Mouse (Mus musculus) forebrain, postnatal 0 days (tissue): ENCODE results near the gene Ldlrad3. TPM values are rescaled to one million over a fixed set of nuclear protein-coding genes. Genes with fewer than 3 reads are reported as not detected.

Source experiments
- ATAC-seq: fragments of 200-750 bp; cut with Nextera tagmentation; 2 replicates; pipeline ENCODE4 v1.8.0; 2017; ENCODE audit warnings: mild to moderate bottlenecking, moderate library complexity
- DNase-seq: peaks from one replicate; pipeline ENCODE4 v3.0.0-alpha.2; 2015
- H3K27ac ChIP-seq: fragments of 300-500 bp; sonication (generic); 2 replicates; pipeline ENCODE4 v1.5.1; 2014; ENCODE audit warnings: low read depth, mild to moderate bottlenecking, antibody characterized with exemption, low read length, moderate library complexity, mixed read lengths
- H3K27me3 ChIP-seq: fragments of 300-500 bp; sonication (generic); 2 replicates; pipeline ENCODE4 v1.6.1; 2014; ENCODE audit warnings: mild to moderate bottlenecking, low read length, mixed read lengths; ENCODE audit not compliant: insufficient read depth
- H3K36me3 ChIP-seq: fragments of 300-500 bp; sonication (generic); 2 replicates; pipeline ENCODE4 v1.6.1; 2014; ENCODE audit warnings: mild to moderate bottlenecking, moderate library complexity; ENCODE audit not compliant: insufficient read depth
- H3K4me1 ChIP-seq: fragments of 300-500 bp; sonication (generic); 2 replicates; pipeline ENCODE4 v1.6.1; 2014; ENCODE audit warnings: antibody characterized with exemption; ENCODE audit not compliant: insufficient read depth
- H3K4me2 ChIP-seq: fragments of 300-500 bp; sonication (generic); 2 replicates; pipeline ENCODE4 v1.6.1; 2014; ENCODE audit warnings: low read depth, mild to moderate bottlenecking, moderate library complexity
- H3K4me3 ChIP-seq: fragments of 300-500 bp; sonication (generic); 2 replicates; pipeline ENCODE4 v1.5.1; 2014; ENCODE audit warnings: low read depth, low read length, mixed read lengths
- H3K9ac ChIP-seq: fragments of 300-500 bp; sonication (generic); 2 replicates; pipeline ENCODE4 v1.6.1; 2014; ENCODE audit warnings: mild to moderate bottlenecking
- H3K9me3 ChIP-seq: fragments of 300-500 bp; sonication (generic); 2 replicates; pipeline ENCODE4 v1.6.1; 2016; ENCODE audit warnings: low read length
- CTCF ChIP-seq: sonication (generic); IDR thresholded peaks from 2 replicates; pipeline ENCODE4 v1.5.1; 2016; ENCODE audit warnings: antibody characterized with exemption, control low read depth, low read depth
- WGBS: fragments of 180-500 bp; shearing (Covaris S2); extraction: QIAGEN DNeasy Blood & Tissue Kit; methylation state at CpG from one replicate; pipeline ENCODE4 v1.1.7; 2014; 5-methylcytosine and 5-hydroxymethylcytosine counted together
- polyA plus RNA-seq: library from polyadenylated mRNA; unstranded; fragments of >200 nt; fragmentation: Nextera tagmentation; extraction: Ambion mirVana; gene quantifications from 2 replicates; pipeline ENCODE4 v1.2.1, GENCODE M21; 2015
- total RNA-seq: library from RNA; depleted of rRNA; stranded (reverse); fragments of >200 nt; gene quantifications from 2 replicates; pipeline ENCODE4 v1.2.3, GENCODE M21; 2014; rRNA removed

Ldlrad3 gene
- total RNA-seq = 20.9 and 23.4 TPM in 2 replicates
- 14.5 and 20.9 TPM in 2 replicates for polyA plus RNA-seq

- peak; percentile 67 for DNase-seq
- no peaks in the 10 kb centered on the region for H3K36me3 ChIP-seq
- peak; percentile 92 for ATAC-seq
- 1% methylated on average over 59 of the region's 77 CpGs for WGBS
- peak within 1 kb of the TSS; percentile 84 for H3K4me2 ChIP-seq
- peaks cover 11% of the 10 kb centered on the region for H3K4me1 ChIP-seq
- no peak for TF ChIP-seq CTCF
- peak within 1 kb of the TSS; percentile 75 for H3K27ac ChIP-seq
- peak within 1 kb of the TSS; percentile 73 for H3K4me3 ChIP-seq
- no peaks in the 10 kb centered on the region for H3K9me3 ChIP-seq
- no peaks in the 10 kb centered on the region for H3K27me3 ChIP-seq
- peak within 1 kb of the TSS; percentile 75 for H3K9ac ChIP-seq
Measured at GRCm38 (mm10) chr2:102185951-102186561, at the start of gene Ldlrad3. Gene Ldlrad3, minus strand, starts transcription at chr2:102186385.

DNA sequence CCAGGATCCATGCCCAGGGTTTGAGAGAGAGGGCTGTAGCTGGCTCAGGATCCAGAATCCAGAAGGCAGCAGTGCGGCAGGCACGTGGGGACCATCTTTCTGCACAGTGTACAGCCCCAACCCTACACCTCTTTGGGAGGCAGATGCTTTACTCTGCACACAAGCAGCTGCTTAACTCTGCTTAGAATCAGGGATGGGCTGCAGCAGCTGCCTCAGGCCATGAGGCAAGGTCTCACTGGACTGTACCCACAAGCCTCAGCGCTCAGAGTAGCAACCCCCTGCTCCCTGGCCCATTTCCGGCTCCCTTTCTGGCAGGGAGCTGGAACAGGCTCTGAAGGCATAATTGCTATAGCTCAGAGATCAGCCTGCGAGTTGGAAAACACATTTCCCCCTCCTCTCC is 45.3 kb upstream of the Ldlrad3 start:
- Histone ChIP-seq H3K27me3 (no peaks in the 10 kb centered on the region), H3K9me3 (no peaks in the 10 kb centered on the region), H3K4me3 (no peak overlapping the region), H3K4me2 (no peak overlapping the region), H3K9ac (no peak overlapping the region), H3K27ac (no peak overlapping the region), H3K4me1 (peaks cover 9% of the 10 kb centered on the region; the same call in 1 of the 2 replicates), H3K36me3 (no peaks in the 10 kb centered on the region)
- 27% methylated on average over 5 of the region's 5 CpGs for WGBS
- DNase-seq (peak; percentile 57), ATAC-seq (peak; percentile 93)
- TF ChIP-seq CTCF = no peak

GRCm38 (mm10) chr2:102229126-102229525 is 42.9 kb upstream of the Ldlrad3 start:
- no peak overlapping the region for H3K27ac ChIP-seq
- no peaks in the 10 kb centered on the region for H3K36me3 ChIP-seq
- DNase-seq (no peak), ATAC-seq (no peak)
- no peak overlapping the region for H3K4me2 ChIP-seq
- H3K4me3 ChIP-seq = no peak overlapping the region
- TF ChIP-seq CTCF = no peak
- H3K4me1 ChIP-seq = peaks cover 9% of the 10 kb centered on the region; the same call in 1 of the 2 replicates
- H3K9ac ChIP-seq = no peak overlapping the region
- H3K9me3 ChIP-seq = no peaks in the 10 kb centered on the region
- no peaks in the 10 kb centered on the region for H3K27me3 ChIP-seq
- 91% methylated on average over 2 of the region's 2 CpGs for WGBS

- no peak for DNase-seq
- no peak overlapping the region for H3K4me2 ChIP-seq
- no peaks in the 10 kb centered on the region for H3K27me3 ChIP-seq
- H3K27ac ChIP-seq = no peak overlapping the region
- no peaks in the 10 kb centered on the region for H3K36me3 ChIP-seq
- ATAC-seq = no peak
- peaks cover 9% of the 10 kb centered on the region; the same call in 1 of the 2 replicates for H3K4me1 ChIP-seq
- H3K4me3 ChIP-seq = no peak overlapping the region
- no peak overlapping the region for H3K9ac ChIP-seq
- 69% methylated on average over 5 of the region's 5 CpGs for WGBS
- TF ChIP-seq CTCF = no peak
- H3K9me3 ChIP-seq = no peaks in the 10 kb centered on the region
Measured at GRCm38 (mm10) chr2:102228331-102228730, 42.1 kb upstream of the Ldlrad3 start.

DNA sequence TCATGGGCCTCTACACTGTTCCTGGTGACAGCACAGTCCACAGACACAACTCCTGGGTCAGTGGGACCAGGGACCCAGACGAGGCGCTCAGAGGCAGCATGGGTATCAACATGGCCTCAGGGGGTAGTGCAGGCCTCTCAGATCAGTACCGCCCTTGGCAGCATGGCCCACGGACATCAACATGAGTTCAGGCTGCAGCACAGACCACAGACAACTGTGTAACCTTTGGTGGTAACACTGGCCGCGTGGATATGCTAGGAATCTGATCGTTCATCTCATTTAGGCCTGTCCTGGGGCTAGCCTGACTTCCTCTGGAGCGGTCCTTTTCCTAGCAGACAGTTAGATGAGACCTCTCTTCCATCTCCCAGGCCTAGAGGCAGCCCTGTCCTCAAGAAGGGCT is 41.7 kb upstream of the Ldlrad3 start:
- Histone ChIP-seq H3K9ac (no peak overlapping the region), H3K27ac (no peak overlapping the region), H3K4me3 (no peak overlapping the region), H3K4me1 (peaks cover 9% of the 10 kb centered on the region; the same call in 1 of the 2 replicates), H3K4me2 (no peak overlapping the region), H3K27me3 (no peaks in the 10 kb centered on the region), H3K9me3 (no peaks in the 10 kb centered on the region), H3K36me3 (no peaks in the 10 kb centered on the region)
- DNase-seq (no peak), ATAC-seq (no peak)
- TF ChIP-seq CTCF = no peak
- 93% methylated on average over 8 of the region's 8 CpGs for WGBS

DNA sequence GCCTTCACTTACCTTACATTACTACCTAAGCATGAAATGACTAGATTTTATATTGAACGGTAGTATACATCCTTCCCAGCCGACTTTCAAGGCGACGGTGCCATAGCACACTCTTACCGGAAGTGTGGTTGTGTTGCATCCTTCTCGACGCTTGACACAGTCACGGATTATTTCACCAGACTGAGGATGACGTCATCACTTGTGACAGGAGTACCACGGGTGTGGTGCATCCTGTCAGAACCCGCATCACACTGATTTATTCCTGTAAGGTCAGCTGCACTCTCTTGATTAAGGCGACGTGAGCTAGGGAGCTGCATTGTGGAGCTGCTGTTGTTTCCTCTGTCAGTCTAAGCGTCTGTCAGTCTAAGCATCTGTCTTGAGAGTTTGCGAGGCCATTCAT is 40.1 kb upstream of the Ldlrad3 start:
- no peak for DNase-seq
- Histone ChIP-seq H3K27ac (no peak overlapping the region), H3K4me1 (peaks cover under 1% of the 10 kb centered on the region; the same call in 1 of the 2 replicates), H3K9ac (no peak overlapping the region), H3K9me3 (no peaks in the 10 kb centered on the region), H3K4me3 (no peak overlapping the region), H3K27me3 (no peaks in the 10 kb centered on the region), H3K36me3 (no peaks in the 10 kb centered on the region), H3K4me2 (no peak overlapping the region)
- no peak for TF ChIP-seq CTCF
- 68% methylated on average over 15 of the region's 15 CpGs for WGBS
- ATAC-seq = no peak

DNA sequence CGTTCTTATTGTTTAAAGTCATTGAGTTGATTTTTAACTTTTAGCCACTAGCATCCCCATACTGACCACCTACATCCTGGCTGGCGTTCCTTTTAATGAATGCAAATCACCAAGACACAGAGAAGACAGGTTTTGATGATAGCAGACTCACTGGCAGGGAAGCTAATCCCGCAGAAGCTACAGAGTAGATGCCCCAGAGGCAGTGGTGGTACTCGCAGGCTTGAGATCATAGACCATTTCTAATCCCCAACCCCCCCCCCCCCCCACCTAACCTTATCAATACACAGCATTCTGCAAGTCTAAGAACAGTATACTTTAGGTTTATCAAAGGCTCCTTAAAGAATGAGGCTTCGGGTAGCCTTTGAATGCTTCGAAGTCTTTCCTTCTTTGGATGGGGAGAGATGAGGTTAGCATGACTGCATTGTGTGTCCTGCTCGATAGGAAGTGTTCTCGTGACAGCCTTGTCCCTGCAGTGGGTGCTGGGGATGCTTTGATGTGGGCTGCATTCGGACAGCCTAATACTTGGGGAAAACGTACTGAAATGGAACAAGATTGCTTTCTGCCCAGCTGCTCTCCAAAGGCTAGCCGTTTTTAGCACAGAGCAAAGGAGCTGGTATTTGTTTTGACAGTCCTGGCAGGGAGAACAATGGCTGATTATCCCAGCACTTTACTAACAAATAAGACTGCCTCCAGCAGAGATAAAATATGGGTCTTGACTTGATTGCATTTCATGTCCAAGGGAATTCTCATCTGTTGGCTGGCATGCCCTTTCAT is 37.4 kb upstream of the Ldlrad3 start:
- no peaks in the 10 kb centered on the region for H3K4me1 ChIP-seq
- no peaks in the 10 kb centered on the region for H3K9me3 ChIP-seq
- H3K4me2 ChIP-seq = no peak overlapping the region
- no peaks in the 10 kb centered on the region for H3K27me3 ChIP-seq
- H3K36me3 ChIP-seq = no peaks in the 10 kb centered on the region
- H3K27ac ChIP-seq = no peak overlapping the region
- H3K4me3 ChIP-seq = no peak overlapping the region
- TF ChIP-seq CTCF = no peak
- peak; percentile 62 for ATAC-seq
- DNase-seq = peak; percentile 37
- no peak overlapping the region for H3K9ac ChIP-seq
- 3% methylated on average over 11 of the region's 11 CpGs for WGBS
